Mouse (Mus musculus): Measurements from ENCODE around the gene Slc22a22. TPM values are rescaled to one million over a fixed set of nuclear protein-coding genes. Genes with fewer than 3 reads are reported as not detected.

Slc22a22 gene
- total and polyA plus RNA-seq, 3 experiments, result not detected

DNA sequence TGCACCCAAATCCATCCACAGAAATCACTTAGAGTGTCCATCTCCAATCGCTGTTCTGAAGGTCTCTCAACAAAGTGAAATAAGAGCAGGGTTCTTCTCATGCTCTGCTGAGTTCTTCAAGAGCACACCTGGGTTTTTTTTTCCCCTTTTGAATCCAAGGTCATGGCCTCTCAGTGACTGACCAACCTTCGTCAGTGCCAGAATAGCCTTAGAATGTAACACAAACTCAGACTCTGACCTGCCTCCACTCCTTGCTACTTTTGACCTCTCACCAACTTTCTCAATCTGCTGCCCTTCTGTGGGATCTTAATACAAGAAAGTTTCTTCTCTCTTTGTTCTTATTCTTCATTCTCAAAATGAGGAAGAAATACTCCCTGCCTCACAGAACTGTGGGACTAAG is 18.7 kb upstream of the Slc22a22 start:
- no peak overlapping the region for H3K27ac ChIP-seq (ENCODE audit: control insufficient read depth, low read depth, low read length)
- H3K9me3 ChIP-seq (replicated peaks; ENCODE audit: insufficient read depth, low read length), result no peaks in the 10 kb centered on the region
- no peaks in the 10 kb centered on the region for H3K4me1 ChIP-seq (ENCODE audit: control insufficient read depth in 1 of 2, insufficient read depth in 2 of 2, low read length in 2 of 2)
- no peak overlapping the region for H3K9ac ChIP-seq (ENCODE audit: control insufficient read depth, low read depth, low read length, poor library complexity, severe bottlenecking)
- DNase-seq (ENCODE audit: low read depth, low spot score), result no peak
- H3K27me3 ChIP-seq (ENCODE audit: control insufficient read depth in 1 of 2, insufficient read depth in 2 of 2, low read length in 2 of 2), result no peaks in the 10 kb centered on the region
- no peaks in the 10 kb centered on the region for H3K36me3 ChIP-seq (ENCODE audit: control insufficient read depth in 1 of 2, insufficient read depth in 2 of 2, low read length in 2 of 2)
- no peak overlapping the region for H3K4me3 ChIP-seq (ENCODE audit: control insufficient read depth in 1 of 2, insufficient read depth in 1 of 2, low read depth in 2 of 2, low read length in 2 of 2)
- TF ChIP-seq GATA1 (IDR thresholded peaks at IDR 0.05; ENCODE audit: low read depth, low read length), result no peak
- TF ChIP-seq SMC3 (IDR thresholded peaks at IDR 0.05; ENCODE audit: low read depth, low read length), result no peak
- TF ChIP-seq UBTF (IDR thresholded peaks at IDR 0.05; ENCODE audit: borderline replicate concordance, insufficient read depth, low read depth, low read length), result no peak
- no peak for TF ChIP-seq MAZ (IDR thresholded peaks at IDR 0.05; ENCODE audit: low read depth, low read length)
- TF ChIP-seq POLR2AphosphoS2 (IDR thresholded peaks at IDR 0.05; ENCODE audit: low read length), result no peak
- TF ChIP-seq MYB (IDR thresholded peaks at IDR 0.05; ENCODE audit: low read depth, low read length), result no peak
- TF ChIP-seq MYC (IDR thresholded peaks at IDR 0.05; ENCODE audit: low read depth, low read length), result no peak
- no peak for TF ChIP-seq POLR2AphosphoS5 (IDR thresholded peaks at IDR 0.05; ENCODE audit: borderline replicate concordance, low read depth, low read length)
- no peak for TF ChIP-seq ZNF384 (IDR thresholded peaks at IDR 0.05; ENCODE audit: low read depth, low read length)
- no peak for TF ChIP-seq MAX (IDR thresholded peaks at IDR 0.05; ENCODE audit: low read length)
- no peak for TF ChIP-seq EP300 (IDR thresholded peaks at IDR 0.05; ENCODE audit: low read depth in 1 of 2, low read length in 2 of 2)
- TF ChIP-seq NELFE (IDR thresholded peaks at IDR 0.05; ENCODE audit: low read depth, low read length), result no peak
- TF ChIP-seq JUND (IDR thresholded peaks at IDR 0.05; ENCODE audit: low read depth, low read length), result no peak
- no peak for TF ChIP-seq POLR2A (IDR thresholded peaks at IDR 0.05; ENCODE audit: control insufficient read depth in 1 of 2, insufficient read depth in 1 of 2, low read depth in 1 of 2, low read length in 2 of 2, poor library complexity in 1 of 2)
- TF ChIP-seq ZC3H11A (IDR thresholded peaks at IDR 0.05; ENCODE audit: low read depth, low read length), result no peak
- no peak for TF ChIP-seq MXI1 (IDR thresholded peaks at IDR 0.05; ENCODE audit: low read depth, low read length)
- no peak for TF ChIP-seq RCOR1 (IDR thresholded peaks at IDR 0.05; ENCODE audit: low read depth, low read length)
- no peak for TF ChIP-seq GABPA (IDR thresholded peaks at IDR 0.05; ENCODE audit: low read depth, low read length)
- no peaks in the 10 kb centered on the region for H3K79me2 ChIP-seq (ENCODE audit: control insufficient read depth, insufficient read depth, low read length, poor library complexity)

DNA sequence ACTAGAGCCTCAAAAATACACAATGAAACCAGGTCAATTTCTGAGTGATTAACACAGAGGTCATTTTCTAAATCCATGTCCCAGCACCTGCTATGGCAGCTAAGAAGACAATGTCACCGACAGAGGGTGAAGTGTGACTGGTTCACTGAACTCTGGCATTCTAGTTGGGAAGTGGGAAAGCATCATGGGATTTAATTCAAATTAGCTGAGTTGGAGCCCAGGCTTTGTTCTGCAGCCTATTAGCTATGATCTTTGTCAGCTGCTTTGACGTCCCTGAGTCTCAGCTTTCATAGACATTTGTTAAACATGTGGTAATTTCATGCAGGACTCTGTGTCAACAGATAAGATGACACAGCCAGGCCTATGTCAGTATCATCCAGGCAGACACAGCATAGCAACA is 5.1 kb upstream of the Slc22a22 start:
- Histone ChIP-seq H3K9me3 (replicated peaks; ENCODE audit: insufficient read depth, low read length) (no peaks in the 10 kb centered on the region), H3K4me1 (ENCODE audit: control insufficient read depth in 1 of 2, insufficient read depth in 2 of 2, low read length in 2 of 2) (no peaks in the 10 kb centered on the region), H3K4me3 (ENCODE audit: control insufficient read depth in 1 of 2, insufficient read depth in 1 of 2, low read depth in 2 of 2, low read length in 2 of 2) (no peak overlapping the region), H3K27ac (ENCODE audit: control insufficient read depth, low read depth, low read length) (no peak overlapping the region), H3K9ac (ENCODE audit: control insufficient read depth, low read depth, low read length, poor library complexity, severe bottlenecking) (no peak overlapping the region), H3K36me3 (ENCODE audit: control insufficient read depth in 1 of 2, insufficient read depth in 2 of 2, low read length in 2 of 2) (no peaks in the 10 kb centered on the region), H3K27me3 (ENCODE audit: control insufficient read depth in 1 of 2, insufficient read depth in 2 of 2, low read length in 2 of 2) (no peaks in the 10 kb centered on the region), H3K79me2 (ENCODE audit: control insufficient read depth, insufficient read depth, low read length, poor library complexity) (no peaks in the 10 kb centered on the region)
- DNase-seq (ENCODE audit: low read depth, low spot score), result no peak
- TF ChIP-seq POLR2A (IDR thresholded peaks at IDR 0.05; ENCODE audit: control insufficient read depth in 1 of 2, insufficient read depth in 1 of 2, low read depth in 1 of 2, low read length in 2 of 2, poor library complexity in 1 of 2) (no peak), ZKSCAN1 (IDR thresholded peaks at IDR 0.05; ENCODE audit: low read depth, low read length) (no peak), MYC (IDR thresholded peaks at IDR 0.05; ENCODE audit: low read depth, low read length) (no peak), GABPA (IDR thresholded peaks at IDR 0.05; ENCODE audit: low read depth, low read length) (no peak), CTCF (IDR thresholded peaks at IDR 0.05 in 2 of 3, conservative IDR thresholded peaks at IDR 0.05 in 1 of 3; ENCODE audit: control insufficient read depth in 1 of 3, insufficient read depth in 1 of 3, low read depth in 2 of 3, low read length in 3 of 3, poor library complexity in 1 of 3, severe bottlenecking in 1 of 3) (no peak), GATA1 (IDR thresholded peaks at IDR 0.05; ENCODE audit: low read depth, low read length) (no peak), MYB (IDR thresholded peaks at IDR 0.05; ENCODE audit: low read depth, low read length) (no peak), POLR2AphosphoS2 (IDR thresholded peaks at IDR 0.05; ENCODE audit: low read length) (no peak), MAFK (IDR thresholded peaks at IDR 0.05; ENCODE audit: borderline replicate concordance, low read depth, low read length) (no peak), ZNF384 (IDR thresholded peaks at IDR 0.05; ENCODE audit: low read depth, low read length) (no peak), UBTF (IDR thresholded peaks at IDR 0.05; ENCODE audit: borderline replicate concordance, insufficient read depth, low read depth, low read length) (no peak), RAD21 (IDR thresholded peaks at IDR 0.05; ENCODE audit: low read depth, low read length) (no peak), TBP (IDR thresholded peaks at IDR 0.05; ENCODE audit: low read depth, low read length) (no peak), USF1 (IDR thresholded peaks at IDR 0.05; ENCODE audit: low read depth, low read length) (no peak), JUND (IDR thresholded peaks at IDR 0.05; ENCODE audit: low read depth, low read length) (no peak), NRF1 (IDR thresholded peaks at IDR 0.05; ENCODE audit: insufficient read depth, low read depth, low read length, poor library complexity, severe bottlenecking) (no peak), MEF2A (IDR thresholded peaks at IDR 0.05; ENCODE audit: extremely low read depth, insufficient replicate concordance, low read depth, low read length, poor library complexity, severe bottlenecking) (no peak), USF2 (IDR thresholded peaks at IDR 0.05; ENCODE audit: borderline replicate concordance in 1 of 2, insufficient read depth in 1 of 2, low read depth in 1 of 2, low read length in 2 of 2) (no peak), E2F4 (IDR thresholded peaks at IDR 0.05; ENCODE audit: borderline replicate concordance, low read depth, low read length) (no peak), HCFC1 (IDR thresholded peaks at IDR 0.05; ENCODE audit: low read depth, low read length) (no peak)
